Mouse (Mus musculus): ENCODE data around the gene Krt34.

GRCm38 (mm10) chr11:100087861-100088260 is 46.5 kb upstream of the Krt34 start, which contains the start of gene Krt32:
- TF ChIP-seq CTCF (IDR thresholded peaks at IDR 0.05; ENCODE audit: extremely low read depth, insufficient read length, insufficient replicate concordance, low read depth, low read length) (no peak), POLR2A (IDR thresholded peaks at IDR 0.05; ENCODE audit: low read depth, low read length) (no peak)
